Mouse (Mus musculus) thymus, postnatal 25 days (tissue): Measurements from ENCODE around the gene Morc1.

ENCODE experiments used
- DNase-seq: peaks from one replicate; pipeline ENCODE4 v3.0.0; 2022

Gene Morc1

GRCm38 (mm10) chr16:48431027-48431426 is at the start of gene Morc1:
Morc1 (plus strand) TSS chr16:48431237.
- DNase-seq: peak; percentile 23

DNA sequence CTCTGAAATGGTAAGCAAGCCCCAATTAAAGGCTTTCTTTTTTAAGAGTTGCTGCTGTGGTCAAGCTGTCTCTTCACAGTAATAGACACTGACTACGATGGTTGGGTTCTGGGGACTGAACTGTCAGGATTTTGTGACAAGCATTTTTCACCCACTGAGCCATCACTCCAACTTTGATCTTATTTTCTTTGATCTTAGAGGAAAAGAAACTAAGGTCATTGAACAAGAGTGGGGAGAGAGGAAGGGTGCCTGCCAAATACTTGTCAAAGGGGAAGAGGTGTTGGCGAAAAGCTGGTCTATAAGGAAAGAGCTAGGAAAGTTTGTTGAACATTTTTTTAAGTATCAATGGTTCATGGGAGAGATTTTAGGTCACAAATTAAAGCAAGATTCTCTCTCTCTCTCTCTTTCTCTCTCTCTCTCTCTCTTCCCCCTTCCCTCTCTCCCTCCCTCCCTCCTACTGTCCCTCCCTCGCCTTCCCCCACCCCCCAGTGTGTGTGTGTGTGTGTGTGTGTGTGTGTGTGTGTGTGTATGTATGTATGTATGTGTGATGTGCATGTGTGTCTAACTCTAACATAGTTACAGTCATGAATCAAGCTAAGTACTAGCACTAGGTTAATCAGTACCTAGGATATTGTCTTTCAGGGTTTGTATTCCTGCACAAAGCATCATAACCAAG is 47.3 kb upstream of the Morc1 start:
- no peak for DNase-seq

GRCm38 (mm10) chr16:48386982-48387381 is 44.1 kb upstream of the Morc1 start:
- DNase-seq: no peak

DNA sequence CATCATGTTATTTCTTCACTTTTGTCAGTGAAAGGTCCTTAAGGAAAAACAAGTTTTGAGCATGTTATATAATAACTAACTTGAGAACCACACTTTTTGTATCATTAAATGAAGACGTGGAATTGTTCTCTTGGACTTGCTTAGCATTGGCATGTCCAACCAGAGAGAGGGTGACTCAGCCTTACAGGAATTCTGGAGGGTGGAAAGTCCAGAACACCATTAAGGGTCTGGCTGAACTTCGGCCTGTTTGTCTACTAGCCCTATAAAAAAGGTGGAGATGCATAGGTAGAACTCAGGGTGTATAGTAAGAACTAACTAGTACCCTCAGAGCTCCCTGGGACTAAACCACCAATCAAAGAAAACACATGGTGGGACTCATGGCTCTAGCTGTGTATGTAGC is 35.8 kb upstream of the Morc1 start:
- no peak for DNase-seq

- no peak for DNase-seq
These were observed 28.1 kb upstream of the Morc1 start for GRCm38 (mm10) chr16:48402963-48403362.

GRCm38 (mm10) chr16:48403423-48403822 is 27.6 kb upstream of the Morc1 start:
- DNase-seq: no peak

GRCm38 (mm10) chr16:48404009-48404408 is 27.0 kb upstream of the Morc1 start:
- DNase-seq: no peak

DNA sequence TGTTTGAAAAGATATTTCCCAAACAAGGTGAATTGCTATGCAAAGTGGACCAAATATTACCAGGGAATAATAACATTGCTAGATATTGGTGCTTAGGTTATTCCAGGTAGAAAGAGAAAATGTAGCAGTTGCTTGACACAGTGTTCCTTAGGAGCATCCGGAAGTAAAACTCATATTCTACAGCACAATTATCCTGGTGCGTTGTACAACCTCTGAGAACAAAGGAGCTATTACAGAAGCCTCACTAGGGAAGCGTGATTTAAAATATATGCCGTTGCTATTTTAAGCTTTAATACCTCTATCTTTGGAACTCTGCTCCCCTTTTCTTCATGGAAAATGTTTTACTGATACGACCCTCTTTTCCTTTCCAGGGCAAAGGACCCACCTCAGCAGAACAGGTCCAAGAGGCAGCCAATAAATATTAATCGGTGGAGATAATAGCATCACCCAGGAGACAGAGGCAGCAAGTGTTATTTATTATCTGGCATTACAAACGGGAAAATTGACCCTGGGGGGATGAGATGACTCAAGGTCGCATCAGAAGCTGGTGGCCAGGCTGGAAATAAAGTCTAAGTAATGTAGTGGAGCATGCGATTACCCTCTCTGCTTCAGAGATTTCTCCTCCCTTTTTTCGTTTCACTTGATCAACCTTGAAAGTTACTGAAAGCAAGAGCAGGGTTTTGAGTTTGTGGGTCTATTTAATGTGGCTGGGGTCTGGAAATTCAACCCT is 25.2 kb upstream of the Morc1 start:
- DNase-seq: no peak

- DNase-seq: no peak
These were observed 21.5 kb upstream of the Morc1 start for GRCm38 (mm10) chr16:48409580-48409979.

DNA sequence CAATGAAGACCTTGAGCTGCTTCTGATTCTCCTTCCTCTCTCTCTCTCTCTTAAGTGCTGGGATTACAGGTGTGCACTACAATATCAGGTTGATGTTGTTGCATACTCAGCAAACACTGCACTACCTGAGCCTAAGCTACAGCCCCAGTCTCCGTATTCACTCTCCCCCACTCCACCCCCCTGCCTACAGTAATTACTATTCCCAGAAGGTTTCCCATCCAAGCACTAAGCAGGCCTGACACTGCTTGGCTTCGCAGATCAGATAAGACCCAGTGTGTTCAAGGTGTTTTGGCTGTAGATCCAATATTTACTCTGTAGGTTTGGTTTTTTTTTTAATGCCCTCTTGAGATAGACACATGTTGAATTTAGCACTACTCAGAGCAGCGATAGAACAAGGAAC is 20.9 kb upstream of the Morc1 start:
- DNase-seq: no peak

DNA sequence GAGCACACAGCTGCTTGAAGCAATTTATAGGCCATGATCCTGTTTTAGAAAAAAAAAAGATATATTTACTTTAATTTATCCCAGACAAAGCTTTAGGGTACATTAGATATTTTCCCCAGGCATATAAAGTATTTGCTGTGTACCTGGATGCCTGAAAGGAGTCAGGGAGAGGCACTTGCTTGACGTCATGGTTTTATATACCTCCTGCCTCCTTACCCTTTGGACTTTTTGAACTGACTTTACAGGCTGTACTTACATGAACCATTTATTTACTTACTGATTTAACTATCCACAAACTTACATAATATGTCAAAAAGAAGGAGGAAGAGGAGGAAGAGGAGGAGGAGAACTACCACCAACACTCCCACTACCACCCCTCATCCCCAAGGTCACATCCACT is 18.8 kb upstream of the Morc1 start, which contains the start of gene Gm5485:
Gene Gm5485, minus strand, starts transcription at position 171 of the 400 bp plus-strand sequence.
- no peak for DNase-seq

- no peak for DNase-seq
These were observed 12.5 kb upstream of the Morc1 start for GRCm38 (mm10) chr16:48418557-48418956.

GRCm38 (mm10) chr16:48419035-48419434 is 12.0 kb upstream of the Morc1 start:
- DNase-seq: no peak

- DNase-seq: no peak
These were observed 8.5 kb upstream of the Morc1 start for GRCm38 (mm10) chr16:48422501-48422900.

GRCm38 (mm10) chr16:48424069-48424468 is 7.0 kb upstream of the Morc1 start:
- no peak for DNase-seq

DNA sequence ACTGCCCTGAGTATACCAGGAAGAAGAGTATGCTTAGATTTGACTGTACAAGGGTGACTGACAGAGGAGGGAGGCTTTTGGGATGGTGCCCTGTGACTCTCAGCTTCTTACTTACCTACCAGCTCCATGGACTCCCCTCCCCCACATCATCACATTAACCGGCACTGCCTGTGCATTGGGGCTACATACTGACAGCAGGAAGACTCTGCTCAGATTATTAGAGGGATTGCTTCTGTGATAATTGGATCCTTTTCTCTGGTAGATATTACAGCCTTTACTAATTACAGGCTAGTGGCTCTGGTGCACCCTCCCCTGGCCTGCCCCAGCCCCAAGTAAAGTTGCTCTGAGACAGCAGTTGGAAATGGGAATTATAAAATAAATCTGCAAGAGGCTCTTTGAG is 1.6 kb upstream of the Morc1 start:
- no peak for DNase-seq

GRCm38 (mm10) chr16:48435454-48435853 is 4.4 kb downstream of the Morc1 start:
- no peak for DNase-seq

- DNase-seq: no peak
These were observed 6.4 kb downstream of the Morc1 start for GRCm38 (mm10) chr16:48437476-48437875.

GRCm38 (mm10) chr16:48444589-48444988 is 13.6 kb downstream of the Morc1 start:
- DNase-seq: no peak

DNA sequence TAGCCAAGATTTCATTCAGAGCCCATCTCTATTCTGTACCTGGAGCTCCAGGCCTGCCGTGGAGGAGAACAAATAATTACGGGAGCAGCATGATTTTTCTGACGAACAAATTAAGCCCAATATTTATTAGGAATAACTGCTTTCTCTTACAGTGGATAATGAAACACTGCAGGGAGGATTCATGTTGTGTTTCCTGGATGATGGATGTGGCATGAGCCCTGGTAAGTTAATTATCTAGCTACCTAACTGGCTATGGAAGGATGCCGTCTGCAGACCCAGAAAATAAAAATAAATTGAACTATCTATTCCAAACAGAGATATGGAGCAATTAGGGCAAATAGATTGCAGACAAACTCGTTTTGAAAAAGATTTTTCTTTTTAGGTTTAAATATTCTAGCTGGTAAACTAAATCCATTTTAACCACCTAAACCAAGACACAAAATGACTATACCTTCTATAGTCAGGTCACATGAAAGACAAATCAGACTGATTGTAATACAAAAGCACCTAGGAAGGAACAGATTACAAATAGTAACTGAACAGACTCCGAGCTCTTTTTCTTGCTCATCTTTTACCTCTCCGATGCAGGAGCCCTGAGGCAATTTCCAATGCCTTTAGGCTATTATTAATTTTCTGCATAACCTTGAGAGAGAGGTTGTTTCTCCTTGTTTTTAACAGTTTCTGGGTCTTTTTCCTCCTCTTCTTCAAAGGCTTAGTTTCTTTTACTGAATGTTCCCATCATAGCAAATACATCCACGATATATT is 15.3 kb downstream of the Morc1 start:
- DNase-seq: no peak

DNA sequence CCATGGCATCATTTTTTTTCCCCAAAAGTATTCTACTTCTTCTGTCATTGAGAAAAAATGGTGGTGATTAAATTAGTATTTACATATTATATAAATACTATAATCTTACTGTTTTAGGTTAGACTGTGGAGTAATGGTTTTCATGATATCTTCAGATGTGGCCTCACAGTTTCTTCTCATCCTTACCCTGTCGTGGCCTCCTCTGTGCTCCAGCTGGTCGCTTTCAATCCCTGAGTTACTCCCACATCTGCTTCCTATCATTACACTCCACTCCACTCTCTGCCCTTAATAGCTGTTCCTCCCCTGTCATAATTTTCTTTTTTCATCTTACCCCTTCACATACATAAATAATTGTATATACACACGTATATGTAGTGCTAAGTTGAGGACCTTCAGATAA is 22.2 kb downstream of the Morc1 start:
- DNase-seq: no peak

DNA sequence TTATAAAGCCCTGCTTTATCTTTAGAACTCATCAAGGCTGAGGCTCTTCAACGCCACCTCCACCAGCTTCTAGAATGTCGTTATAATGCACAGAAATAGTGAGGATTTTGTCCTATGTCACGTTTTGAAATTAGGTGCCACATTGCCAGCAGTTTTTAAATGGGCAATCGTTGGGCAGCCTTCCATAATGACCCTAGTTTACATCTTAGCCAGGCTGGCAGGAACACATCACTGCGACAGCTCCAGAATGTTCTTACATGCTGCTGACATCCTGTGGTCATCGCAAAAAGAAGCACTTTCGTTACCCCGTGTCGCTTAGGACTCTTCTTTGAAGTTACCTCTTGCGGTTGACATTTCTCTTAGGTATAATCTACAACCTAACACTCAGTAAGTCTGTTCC is 42.4 kb downstream of the Morc1 start:
- DNase-seq: no peak

GRCm38 (mm10) chr16:48474896-48475802 is 44.1 kb downstream of the Morc1 start:
- no peak for DNase-seq
